Mouse (Mus musculus) thymus, adult 2 months (tissue): ENCODE measurements around the gene 9530077C05Rik.

Experiments
- CTCF ChIP-seq: fragments of 200-500 bp; IDR thresholded peaks from 2 replicates; pipeline ENCODE4 v1.5.1; 2012; ENCODE audit warnings: mild to moderate bottlenecking, control low read depth, low read length, moderate library complexity, borderline replicate concordance; ENCODE audit not compliant: control insufficient read depth, poor library complexity, insufficient read depth; ENCODE audit errors: extremely low read depth
- POLR2A ChIP-seq: fragments of 200-500 bp; IDR thresholded peaks from 2 replicates; pipeline ENCODE4 v1.6.1; 2012; ENCODE audit warnings: mild to moderate bottlenecking, low read length, control low read depth, moderate library complexity; ENCODE audit not compliant: control insufficient read depth, poor library complexity, insufficient read depth; ENCODE audit errors: extremely low read depth

DNA sequence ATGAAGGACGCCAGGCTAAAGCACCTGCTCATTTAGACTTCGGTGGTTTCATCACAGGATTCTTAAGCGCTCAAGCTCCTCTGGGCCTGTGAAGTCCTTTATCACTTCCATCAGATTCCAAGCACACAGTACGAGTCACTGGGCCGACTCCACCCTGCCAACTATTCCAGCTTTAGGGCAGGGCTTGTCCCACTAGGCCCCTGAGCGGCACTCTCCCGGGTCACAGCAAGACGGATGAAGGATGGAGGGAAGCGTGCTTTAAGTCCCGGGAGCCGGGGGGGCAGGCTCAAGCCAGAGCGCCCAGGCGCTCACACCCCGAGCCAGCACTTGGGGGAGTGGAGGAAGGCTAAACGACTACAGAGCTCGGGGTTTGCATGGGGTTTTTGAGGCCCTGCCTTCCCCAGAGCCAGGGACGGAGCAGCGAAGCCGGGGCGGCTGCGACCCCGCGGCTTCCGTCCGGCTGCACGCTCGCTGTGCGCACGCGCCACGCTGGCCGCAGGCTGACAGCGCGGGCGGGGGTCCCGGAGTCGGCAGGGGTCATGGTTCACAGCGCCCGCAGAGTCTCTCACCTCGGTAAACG is 22.8 kb upstream of the 9530077C05Rik start:
- TF ChIP-seq CTCF = no peak
- no peak; the same call in 1 of the 2 replicates for TF ChIP-seq POLR2A
